Mouse (Mus musculus): Measurements from ENCODE around the gene Gal3st2.
"Not testable (repeated sequence)": the region's sequence is repeated elsewhere in the genome, so short reads cannot be mapped to it uniquely, and the experiment has no call there.

Gal3st2 gene

GRCm38 (mm10) chr1:93874405-93874804, 13.3 kb downstream of the Gal3st2 start:
- not testable (repeated sequence) for DNase-seq

DNA sequence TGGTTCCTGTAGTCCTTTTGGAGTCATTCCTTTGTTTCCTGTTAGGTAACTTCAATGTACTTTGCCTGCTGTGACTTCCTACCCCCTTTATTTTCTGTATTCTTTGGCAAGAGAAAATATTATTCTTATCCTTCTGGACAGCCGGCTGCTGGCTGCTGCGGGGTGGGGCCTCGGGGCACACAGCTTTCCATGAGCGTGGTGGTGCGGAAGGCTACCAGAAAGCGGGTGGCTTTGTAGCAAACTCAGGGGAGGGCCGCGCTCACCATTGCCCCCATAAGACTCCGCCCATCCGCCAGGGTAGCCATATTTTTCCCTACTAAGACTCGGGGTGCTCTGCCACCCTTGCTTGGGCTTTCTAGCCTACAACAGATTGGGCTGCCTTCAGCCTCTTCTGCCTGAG, 20.7 kb downstream of the Gal3st2 start:
- not testable (repeated sequence) for DNase-seq

GRCm38 (mm10) chr1:93890936-93891335, 29.8 kb downstream of the Gal3st2 start:
- not testable (repeated sequence) for DNase-seq

- DNase-seq: not testable (repeated sequence)
Measured at GRCm38 (mm10) chr1:93897395-93897794, 36.3 kb downstream of the Gal3st2 start.

- not testable (repeated sequence) for DNase-seq
Measured at GRCm38 (mm10) chr1:93901291-93901690, 40.2 kb downstream of the Gal3st2 start.

DNA sequence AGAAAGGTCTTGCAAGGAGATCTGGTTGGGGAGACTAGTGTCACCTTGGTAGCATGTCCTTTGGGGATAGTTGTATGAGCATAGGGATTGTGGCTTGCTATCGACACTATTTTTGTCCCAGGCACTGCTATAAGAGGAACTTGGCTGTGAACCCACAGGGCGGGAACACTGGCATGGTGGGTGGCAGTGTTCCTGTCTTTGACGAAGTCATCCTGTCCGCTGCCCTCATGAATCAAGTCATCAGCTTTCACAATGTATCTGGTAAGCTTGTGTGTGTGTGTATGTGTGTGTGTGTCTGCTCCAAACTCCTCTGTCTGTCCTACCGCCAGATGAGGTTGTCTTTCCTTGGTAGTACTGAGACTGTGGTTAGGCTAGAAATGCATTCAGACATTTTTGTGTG, 45.6 kb downstream of the Gal3st2 start:
- DNase-seq: not testable (repeated sequence)

- not testable (repeated sequence) for DNase-seq
Measured at GRCm38 (mm10) chr1:93908977-93909586, 48.0 kb downstream of the Gal3st2 start.

GRCm38 (mm10) chr1:93911877-93912276, 50.8 kb downstream of the Gal3st2 start:
- DNase-seq: not testable (repeated sequence)

GRCm38 (mm10) chr1:93917160-93917559, 56.1 kb downstream of the Gal3st2 start:
- DNase-seq: not testable (repeated sequence)

DNA sequence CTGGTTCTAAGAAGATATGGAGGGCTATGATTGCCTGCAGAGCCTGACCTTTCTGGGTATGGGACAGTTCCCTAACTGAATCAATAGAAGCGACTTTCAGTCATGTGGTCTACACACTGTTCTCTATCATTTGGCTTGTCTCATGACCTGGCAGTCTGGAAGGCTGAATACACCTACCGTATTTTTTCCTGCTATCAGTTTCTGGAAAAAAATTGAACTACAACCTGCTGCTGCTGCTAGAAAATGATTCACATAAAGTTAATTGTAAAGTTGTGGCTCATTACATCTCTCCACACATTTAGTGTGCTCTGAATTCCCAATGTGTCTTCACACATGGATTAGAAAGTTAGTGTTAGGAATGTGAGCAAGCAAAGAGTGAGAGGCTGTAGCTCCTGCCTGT, 56.9 kb downstream of the Gal3st2 start, which contains the start of gene Gal3st2b:
Gene Gal3st2b (plus strand): TSS at position 301 of the 400 bp plus-strand sequence.
- not testable (repeated sequence) for DNase-seq

DNA sequence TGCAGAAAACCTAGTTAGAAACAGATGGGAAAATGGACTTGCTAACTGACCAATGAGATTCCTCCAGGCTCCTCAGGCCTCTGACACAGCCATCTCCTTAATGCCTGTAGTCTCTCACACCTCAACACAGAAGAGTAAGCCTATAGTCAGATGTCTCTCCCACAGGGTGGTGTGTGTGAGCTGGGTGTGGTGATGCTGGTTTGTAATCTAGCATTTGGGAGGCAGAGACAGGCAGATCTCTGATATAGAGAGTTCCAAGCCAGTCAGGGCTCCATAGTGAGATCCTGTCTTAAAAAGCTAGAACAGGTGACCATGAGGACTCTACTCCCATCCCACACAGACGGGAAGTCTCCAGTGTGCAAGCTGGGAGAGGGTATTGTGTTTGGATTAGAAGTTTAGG, 57.7 kb downstream of the Gal3st2 start:
- DNase-seq: not testable (repeated sequence)

- DNase-seq: not testable (repeated sequence)
Measured at GRCm38 (mm10) chr1:93919321-93919720, 58.2 kb downstream of the Gal3st2 start.

DNA sequence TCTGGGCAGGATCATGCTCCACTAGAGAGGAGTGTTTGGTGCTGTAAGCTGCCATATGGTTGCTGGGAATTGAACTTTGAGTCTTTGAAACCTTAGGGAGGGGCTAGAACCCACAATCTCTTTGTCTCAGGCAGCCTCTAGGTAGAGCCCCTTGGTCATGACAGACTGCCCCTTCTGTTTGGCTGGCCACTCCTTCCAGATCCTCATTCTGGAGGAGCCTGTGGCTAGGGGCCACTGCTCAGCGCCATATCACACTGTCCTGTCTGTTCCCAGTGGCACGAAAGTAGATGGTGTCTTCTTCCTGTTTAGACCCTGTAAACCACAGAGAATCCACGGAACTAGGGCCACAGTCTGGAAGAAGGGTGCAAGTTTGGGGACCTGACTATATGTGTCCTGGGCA, 61.5 kb downstream of the Gal3st2 start:
- DNase-seq: not testable (repeated sequence)

- not testable (repeated sequence) for DNase-seq
Measured at GRCm38 (mm10) chr1:93923098-93923497, 62.0 kb downstream of the Gal3st2 start.

Measured in kidney, adult 18-20 months (tissue).